Mouse (Mus musculus) myocyte (in vitro differentiated cells): ENCODE results near the gene Mettl7b. TPM values are rescaled to one million over a fixed set of nuclear protein-coding genes. Genes with fewer than 3 reads are reported as not detected.

Experiments
- H3K27me3 ChIP-seq: one replicate; pipeline ENCODE4 v1.6.1; 2011; ENCODE audit not compliant: control insufficient read depth, insufficient read depth, insufficient read length
- H3K36me3 ChIP-seq: one replicate; pipeline ENCODE4 v1.6.1; 2011; ENCODE audit not compliant: control insufficient read depth, insufficient read depth
- H3K4me2 ChIP-seq: one replicate; pipeline ENCODE4 v1.6.1; 2011; ENCODE audit warnings: low read depth, control low read depth
- H3K4me3 ChIP-seq: one replicate; pipeline ENCODE4 v1.5.1; 2011; ENCODE audit warnings: mild to moderate bottlenecking, control low read depth, moderate library complexity
- H3K79me2 ChIP-seq: one replicate; pipeline ENCODE4 v1.6.1; 2011; ENCODE audit not compliant: control insufficient read depth, insufficient read depth
- H3ac ChIP-seq: one replicate; pipeline ENCODE4 v1.6.1; 2011; ENCODE audit not compliant: control insufficient read depth, insufficient read length
- CEBPB ChIP-seq: IDR thresholded peaks from 2 replicates; pipeline ENCODE4 v1.6.1; 2011; ENCODE audit warnings: mild to moderate bottlenecking, moderate library complexity; ENCODE audit not compliant: poor library complexity, insufficient read depth, severe bottlenecking
- E2F4 ChIP-seq: IDR thresholded peaks from one replicate; pipeline ENCODE4 v1.6.1; 2011; ENCODE audit warnings: mild to moderate bottlenecking, control low read depth, moderate library complexity; ENCODE audit not compliant: insufficient read depth
- MAX ChIP-seq: IDR thresholded peaks from one replicate; pipeline ENCODE4 v1.6.1; 2011; ENCODE audit warnings: low read depth, mild to moderate bottlenecking, control low read depth
- MYOD1 ChIP-seq, 3 experiments: IDR thresholded peaks; one replicate each; pipeline ENCODE4 v1.6.1; 2011; ENCODE audit warnings: control low read depth in 2 of 3, low read depth in 2 of 3, mild to moderate bottlenecking in 2 of 3, moderate library complexity in 1 of 3; ENCODE audit not compliant: insufficient read length in 2 of 3, control insufficient read depth in 1 of 3
- MYOG ChIP-seq, 3 experiments: IDR thresholded peaks; one replicate each; pipeline ENCODE4 v1.6.1; 2011; ENCODE audit warnings: control low read depth in 2 of 3, low read depth in 2 of 3, mild to moderate bottlenecking in 2 of 3; ENCODE audit not compliant: insufficient read length in 2 of 3, control insufficient read depth in 1 of 3, insufficient read depth in 1 of 3
- POLR2A ChIP-seq: IDR thresholded peaks from one replicate; pipeline ENCODE4 v1.6.1; 2011; ENCODE audit warnings: low read depth, mild to moderate bottlenecking, control low read depth, moderate library complexity; ENCODE audit not compliant: insufficient read length
- POLR2AphosphoS2 ChIP-seq: IDR thresholded peaks from one replicate; pipeline ENCODE4 v1.6.1; 2011; ENCODE audit warnings: low read depth, control low read depth; ENCODE audit not compliant: insufficient read length
- REST ChIP-seq: IDR thresholded peaks from one replicate; pipeline ENCODE4 v1.6.1; 2011; ENCODE audit warnings: mild to moderate bottlenecking, control low read depth, moderate library complexity; ENCODE audit not compliant: insufficient read depth, insufficient read length
- SRF ChIP-seq: IDR thresholded peaks from one replicate; pipeline ENCODE4 v1.6.1; 2011; ENCODE audit warnings: low read depth; ENCODE audit not compliant: control insufficient read depth, insufficient read length
- TCF12 ChIP-seq: IDR thresholded peaks from one replicate; pipeline ENCODE4 v1.6.1; 2011; ENCODE audit warnings: mild to moderate bottlenecking, control low read depth; ENCODE audit not compliant: poor library complexity, insufficient read depth, severe bottlenecking
- TCF3 ChIP-seq: IDR thresholded peaks from one replicate; pipeline ENCODE4 v1.6.1; 2011; ENCODE audit warnings: low read depth, control low read depth; ENCODE audit not compliant: insufficient read length
- USF1 ChIP-seq: IDR thresholded peaks from one replicate; pipeline ENCODE4 v1.6.1; 2011; ENCODE audit warnings: low read depth, mild to moderate bottlenecking, control low read depth, moderate library complexity
- polyA plus RNA-seq: library from polyadenylated mRNA; unstranded; fragments of >200 nt; fragmentation: generic; extraction: Trizol; gene quantifications from one replicate; pipeline ENCODE4 v1.2.1, GENCODE M21; 2012; ENCODE audit warnings: missing spikeins

Gene Mettl7b
- polyA plus RNA-seq, 1 experiment = 0.71 TPM

DNA sequence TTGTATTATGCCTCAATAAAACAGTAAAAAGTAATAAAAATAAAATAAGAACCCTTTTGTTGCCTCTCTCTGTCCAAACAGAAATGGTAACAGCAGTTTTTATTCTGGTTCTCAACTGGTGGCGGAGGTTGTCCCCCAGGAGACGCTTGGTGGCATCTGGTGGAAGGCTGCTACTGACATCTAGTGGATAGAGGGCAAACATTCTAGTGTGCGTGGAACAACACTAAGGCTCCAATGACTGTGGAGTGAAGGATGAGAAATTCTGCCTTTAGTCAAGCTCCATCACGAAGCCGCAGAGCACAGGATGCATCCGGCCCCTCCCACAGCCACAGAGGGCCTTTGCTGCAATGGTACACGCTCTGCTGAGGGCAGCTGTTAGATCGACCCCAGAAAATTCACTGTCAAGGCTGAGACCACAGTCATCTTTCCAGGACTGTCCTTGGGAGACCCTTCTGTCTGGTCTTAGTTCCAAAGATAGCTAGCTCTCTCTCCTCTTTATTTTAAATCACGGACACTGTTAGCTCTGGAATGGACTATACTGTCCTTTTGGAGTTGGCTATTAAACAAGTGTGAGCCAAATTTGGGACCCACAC is 16.8 kb upstream of the Mettl7b start:
- Histone ChIP-seq H3K27me3 (no peaks in the 10 kb centered on the region), H3K79me2 (no peaks in the 10 kb centered on the region), H3K36me3 (no peaks in the 10 kb centered on the region), H3ac (no peak overlapping the region), H3K4me3 (no peak overlapping the region), H3K4me2 (peak overlapping the region; percentile 61)
- no peak for TF ChIP-seq MYOG (IDR thresholded peaks at IDR 0.05; ENCODE audit: control insufficient read depth in 1 of 3, insufficient read depth in 1 of 3, insufficient read length in 2 of 3, low read depth in 2 of 3)
- no peak for TF ChIP-seq MAX
- no peak for TF ChIP-seq POLR2AphosphoS2
- TF ChIP-seq MYOD1 (IDR thresholded peaks at IDR 0.05; ENCODE audit: control insufficient read depth in 1 of 3, insufficient read length in 2 of 3, low read depth in 2 of 3) = no peak
- no peak for TF ChIP-seq TCF12
- TF ChIP-seq USF1 = no peak
- TF ChIP-seq SRF = no peak
- TF ChIP-seq CEBPB = no peak
- TF ChIP-seq TCF3 = no peak
- TF ChIP-seq E2F4 = no peak
- TF ChIP-seq REST = no peak
- no peak for TF ChIP-seq POLR2A

DNA sequence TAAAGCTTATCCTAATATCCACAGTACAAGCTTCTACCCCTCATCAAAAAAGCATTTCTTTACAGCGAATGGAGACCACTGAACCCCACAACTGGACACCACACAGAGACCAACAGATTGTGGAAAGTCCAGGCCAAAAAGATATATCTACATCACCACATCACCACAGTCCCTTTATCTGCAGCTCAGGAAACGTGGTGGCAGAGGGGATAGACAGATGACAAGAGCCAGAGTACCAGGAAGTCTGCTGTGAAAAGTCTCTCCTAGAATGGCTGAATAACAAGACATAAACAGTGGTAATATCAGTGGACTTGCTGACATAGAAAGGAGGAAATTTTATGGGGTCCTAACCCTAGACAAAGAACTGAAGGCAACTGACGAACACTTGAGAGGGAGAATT is 15.6 kb upstream of the Mettl7b start:
- TF ChIP-seq POLR2A (no peak), SRF (no peak), E2F4 (no peak)
- no peaks in the 10 kb centered on the region for H3K36me3 ChIP-seq
- H3K79me2 ChIP-seq = no peaks in the 10 kb centered on the region

DNA sequence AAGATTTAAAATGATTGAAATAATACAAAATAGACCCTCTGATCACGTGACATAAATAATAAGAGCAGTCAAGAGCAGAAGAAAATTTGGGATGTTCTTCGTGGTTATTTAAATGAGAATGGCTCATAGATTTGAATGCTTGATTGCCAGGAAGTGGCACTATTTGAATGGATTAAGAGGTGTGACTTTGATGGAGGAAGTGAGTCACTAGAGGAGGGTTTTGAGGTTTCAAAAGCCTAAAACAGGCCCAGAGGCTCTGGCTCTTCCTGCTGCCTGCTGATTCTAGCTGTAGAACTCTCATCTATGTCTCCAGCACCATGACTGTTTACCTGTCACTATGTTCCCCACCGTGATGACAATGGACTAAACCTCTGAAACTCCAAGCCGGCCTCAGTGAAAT is 12.1 kb upstream of the Mettl7b start:
- H3K36me3 ChIP-seq = no peaks in the 10 kb centered on the region
- no peaks in the 10 kb centered on the region for H3K79me2 ChIP-seq
- H3ac ChIP-seq = no peak overlapping the region
- no peak overlapping the region for H3K4me3 ChIP-seq
- no peaks in the 10 kb centered on the region for H3K27me3 ChIP-seq
- TF ChIP-seq TCF3 (no peak), MYOD1 (IDR thresholded peaks at IDR 0.05; ENCODE audit: control insufficient read depth in 1 of 3, insufficient read length in 2 of 3, low read depth in 2 of 3) (no peak), MAX (no peak), MYOG (IDR thresholded peaks at IDR 0.05; ENCODE audit: control insufficient read depth in 1 of 3, insufficient read depth in 1 of 3, insufficient read length in 2 of 3, low read depth in 2 of 3) (no peak), USF1 (no peak), REST (no peak), E2F4 (no peak), POLR2A (no peak), POLR2AphosphoS2 (no peak), CEBPB (no peak), TCF12 (no peak), SRF (no peak)
- no peak overlapping the region for H3K4me2 ChIP-seq

More for the DNA sequence above, 15.6 kb upstream of the Mettl7b start:
- Histone ChIP-seq H3K4me3 (no peak overlapping the region), H3K27me3 (no peaks in the 10 kb centered on the region), H3ac (no peak overlapping the region), H3K4me2 (no peak overlapping the region)

DNA sequence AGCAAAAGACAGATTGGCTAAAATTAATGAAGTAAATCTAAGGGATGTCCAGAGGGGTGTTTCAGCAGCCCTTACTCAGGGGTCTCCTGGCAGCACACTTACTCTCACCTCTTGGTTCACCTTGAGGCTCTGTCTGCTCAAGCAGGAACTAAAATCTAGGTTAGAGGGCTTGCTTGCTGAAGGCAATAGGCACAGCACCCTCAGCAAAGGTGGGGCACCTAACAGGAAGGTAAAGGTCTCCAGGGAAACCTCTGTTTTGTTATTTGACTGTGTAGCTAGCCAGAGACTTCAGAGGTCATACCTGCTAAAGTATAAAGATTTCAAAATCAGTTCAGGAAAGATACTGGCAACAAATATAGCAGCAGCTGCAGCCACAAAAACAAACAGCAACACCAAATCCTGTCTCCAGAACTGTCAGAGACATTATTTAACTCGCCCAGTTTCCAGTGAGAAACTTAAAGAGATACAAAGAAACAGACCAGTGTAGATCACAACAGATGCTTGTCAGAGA is 10.0 kb upstream of the Mettl7b start:
- TF ChIP-seq SRF (no peak), MAX (no peak), USF1 (no peak), TCF12 (no peak), MYOG (IDR thresholded peaks at IDR 0.05; ENCODE audit: control insufficient read depth in 1 of 3, insufficient read depth in 1 of 3, insufficient read length in 2 of 3, low read depth in 2 of 3) (no peak), CEBPB (no peak), POLR2AphosphoS2 (no peak), E2F4 (no peak), MYOD1 (IDR thresholded peaks at IDR 0.05; ENCODE audit: control insufficient read depth in 1 of 3, insufficient read length in 2 of 3, low read depth in 2 of 3) (no peak), REST (no peak), POLR2A (no peak), TCF3 (no peak)
- no peaks in the 10 kb centered on the region for H3K27me3 ChIP-seq
- H3K4me2 ChIP-seq = no peak overlapping the region
- no peaks in the 10 kb centered on the region for H3K79me2 ChIP-seq
- H3ac ChIP-seq = no peak overlapping the region
- H3K36me3 ChIP-seq = no peaks in the 10 kb centered on the region
- no peak overlapping the region for H3K4me3 ChIP-seq

DNA sequence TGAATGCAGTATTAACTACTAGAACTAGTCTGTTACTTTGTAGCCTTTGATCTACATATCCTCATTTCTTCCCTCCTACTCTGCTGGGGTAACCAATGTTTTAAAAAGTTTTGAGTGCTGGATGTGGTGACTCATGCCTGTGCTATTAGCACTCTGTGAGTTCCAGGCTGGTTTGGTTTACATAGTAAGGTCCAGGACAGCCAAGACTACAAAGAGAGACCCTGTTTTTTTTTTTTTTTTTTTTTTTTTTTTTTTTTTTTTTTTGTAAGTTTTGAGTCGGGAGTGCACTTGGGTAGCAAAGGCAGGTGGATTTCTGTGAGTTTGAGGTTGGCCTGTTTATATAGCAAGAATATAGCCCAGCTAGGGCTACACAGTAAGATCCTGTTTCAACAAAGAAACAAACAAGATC is 7.6 kb upstream of the Mettl7b start:
- H3ac ChIP-seq = no peak overlapping the region
- no peak for TF ChIP-seq POLR2AphosphoS2
- no peak for TF ChIP-seq TCF12
- TF ChIP-seq CEBPB = no peak
- no peak for TF ChIP-seq SRF
- no peak for TF ChIP-seq MYOG (IDR thresholded peaks at IDR 0.05; ENCODE audit: control insufficient read depth in 1 of 3, insufficient read depth in 1 of 3, insufficient read length in 2 of 3, low read depth in 2 of 3)
- TF ChIP-seq TCF3 = no peak
- no peak for TF ChIP-seq MAX
- no peak for TF ChIP-seq USF1
- no peak for TF ChIP-seq E2F4
- no peak for TF ChIP-seq REST
- TF ChIP-seq MYOD1 (IDR thresholded peaks at IDR 0.05; ENCODE audit: control insufficient read depth in 1 of 3, insufficient read length in 2 of 3, low read depth in 2 of 3) = no peak
- TF ChIP-seq POLR2A = no peak
- no peaks in the 10 kb centered on the region for H3K79me2 ChIP-seq
- H3K4me3 ChIP-seq = no peak overlapping the region
- peak overlapping the region; percentile 26 for H3K4me2 ChIP-seq
- H3K36me3 ChIP-seq = no peaks in the 10 kb centered on the region
- no peaks in the 10 kb centered on the region for H3K27me3 ChIP-seq
